Mouse (Mus musculus) Patski (cell line): ENCODE results near the gene Itsn2. TPM values are rescaled to one million over a fixed set of nuclear protein-coding genes. Genes with fewer than 3 reads are reported as not detected.
"Not testable (repeated sequence)": the region's sequence is repeated elsewhere in the genome, so short reads cannot be mapped to it uniquely, and the experiment has no call there.

ENCODE experiments used
- ATAC-seq: fragments of 100-300 bp; one replicate; pipeline ENCODE4 v1.8.0; 2021
- CTCF ChIA-PET: fragments of 350-600 bp; sonication (Branson Sonifier 250); formaldehyde crosslinking; loops from one replicate; lab custom pipeline; 2022; ENCODE audit warnings: inconsistent platforms; lab: Charles Lee
- POLR2A ChIA-PET: fragments of 350-600 bp; sonication (Branson Sonifier 250); formaldehyde crosslinking; loops from one replicate; lab custom pipeline; 2022; ENCODE audit warnings: antibody characterized with exemption, inconsistent platforms; lab: Charles Lee
- DNase-seq: peaks from one replicate; pipeline ENCODE4 v3.0.0-alpha.2; 2011; ENCODE audit warnings: low read depth, low spot score
- H3K27me3 ChIP-seq: fragments of 371-371 bp; one replicate; pipeline ENCODE4 v1.5.1; 2021
- CTCF ChIP-seq: fragments of 100-300 bp; IDR thresholded peaks from one replicate; pipeline ENCODE4 v1.5.1; 2021
- in situ Hi-C: fragments of 300-500 bp; cut with MboI; formaldehyde crosslinking; loops from 3 replicates; pipeline ENCODE4 v1.11.1; 2018; ENCODE audit warnings: low pct_unique_long_range_greater_than_20kb, mixed read lengths
- polyA plus RNA-seq: library from polyadenylated mRNA; unstranded; gene quantifications from one replicate; pipeline ENCODE4 v1.2.3, GENCODE M21; 2021

Gene Itsn2
- polyA plus RNA-seq, 1 experiment from 2014 or later: 45.4 TPM

- TF ChIP-seq CTCF: no peak
- ATAC-seq (no peak), DNase-seq (no peak)
- ChIA-PET CTCF (no interaction called here), POLR2A (no interaction called here)
- in situ Hi-C loops: no loop called here
- H3K27me3 ChIP-seq: no peaks in the 10 kb centered on the region
These were observed 73.2 kb downstream of the Itsn2 start for GRCm38 (mm10) chr12:4665675-4666037.

- ATAC-seq (no peak), DNase-seq (no peak)
- no peak for TF ChIP-seq CTCF
- CTCF ChIA-PET: no interaction called here
- no peaks in the 10 kb centered on the region for H3K27me3 ChIP-seq
- POLR2A ChIA-PET: no interaction called here
- in situ Hi-C loops: no loop called here
These were observed 83.9 kb downstream of the Itsn2 start for GRCm38 (mm10) chr12:4676336-4676735.

- CTCF ChIA-PET: no interaction called here
- no peak for TF ChIP-seq CTCF
- H3K27me3 ChIP-seq: no peaks in the 10 kb centered on the region
- DNase-seq (no peak), ATAC-seq (no peak)
- POLR2A ChIA-PET: no interaction called here
- in situ Hi-C loops: no loop called here
These were observed 87.5 kb downstream of the Itsn2 start for GRCm38 (mm10) chr12:4679971-4680370.

GRCm38 (mm10) chr12:4685441-4685840 lies 93.0 kb downstream of the Itsn2 start:
- DNase-seq: no peak
- in situ Hi-C loops: no loop called here
- ATAC-seq: no peak
- no peaks in the 10 kb centered on the region for H3K27me3 ChIP-seq
- no peak for TF ChIP-seq CTCF
- POLR2A ChIA-PET: no interaction called here
- CTCF ChIA-PET: no interaction called here

GRCm38 (mm10) chr12:4688386-4688785 lies 95.9 kb downstream of the Itsn2 start:
- DNase-seq: no peak
- TF ChIP-seq CTCF: no peak
- CTCF ChIA-PET: no interaction called here
- in situ Hi-C loops: no loop called here
- ATAC-seq: no peak
- POLR2A ChIA-PET: no interaction called here
- no peaks in the 10 kb centered on the region for H3K27me3 ChIP-seq

GRCm38 (mm10) chr12:4689341-4689740 lies 96.9 kb downstream of the Itsn2 start:
- no peaks in the 10 kb centered on the region for H3K27me3 ChIP-seq
- CTCF ChIA-PET: no interaction called here
- DNase-seq (no peak), ATAC-seq (no peak)
- in situ Hi-C loops: no loop called here
- TF ChIP-seq CTCF: no peak
- POLR2A ChIA-PET: no interaction called here

GRCm38 (mm10) chr12:4691193-4691592 lies 98.8 kb downstream of the Itsn2 start:
- DNase-seq: no peak
- ChIA-PET POLR2A (no interaction called here), CTCF (no interaction called here)
- in situ Hi-C loops: no loop called here
- no peak for ATAC-seq
- TF ChIP-seq CTCF: no peak
- no peaks in the 10 kb centered on the region for H3K27me3 ChIP-seq

- no peaks in the 10 kb centered on the region for H3K27me3 ChIP-seq
- DNase-seq (no peak), ATAC-seq (no peak)
- no peak for TF ChIP-seq CTCF
- in situ Hi-C loops: no loop called here
- POLR2A ChIA-PET: no interaction called here
- CTCF ChIA-PET: no interaction called here
These were observed 102.1 kb downstream of the Itsn2 start for GRCm38 (mm10) chr12:4694534-4694933.

GRCm38 (mm10) chr12:4705626-4706025 lies 113.2 kb downstream of the Itsn2 start:
- DNase-seq, H3K27me3 ChIP-seq, ATAC-seq, in situ Hi-C loops, POLR2A ChIA-PET, CTCF ChIA-PET: not testable (repeated sequence)

GRCm38 (mm10) chr12:4706175-4706574 lies 113.7 kb downstream of the Itsn2 start:
- CTCF ChIA-PET: no interaction called here
- no peak for ATAC-seq
- in situ Hi-C loops: no loop called here
- no peak for TF ChIP-seq CTCF
- POLR2A ChIA-PET: no interaction called here
- no peak for DNase-seq
- H3K27me3 ChIP-seq: no peaks in the 10 kb centered on the region

- CTCF ChIA-PET: no interaction called here
- no peak for DNase-seq
These were observed 114.5 kb downstream of the Itsn2 start for GRCm38 (mm10) chr12:4706901-4707300.

GRCm38 (mm10) chr12:4707488-4708017 lies 115.1 kb downstream of the Itsn2 start:
- ChIA-PET POLR2A (no interaction called here), CTCF (no interaction called here)
- TF ChIP-seq CTCF: no peak
- DNase-seq (no peak), ATAC-seq (no peak)
- no peaks in the 10 kb centered on the region for H3K27me3 ChIP-seq
- in situ Hi-C loops: no loop called here

More at GRCm38 (mm10) chr12:4706901-4707300, 114.5 kb downstream of the Itsn2 start:
- POLR2A ChIA-PET: no interaction called here
- ATAC-seq: no peak
- TF ChIP-seq CTCF: no peak
- in situ Hi-C loops: no loop called here
- H3K27me3 ChIP-seq: no peaks in the 10 kb centered on the region
